Mouse (Mus musculus): ENCODE results near the gene Serbp1.

GRCm38 (mm10) chr6:67314697-67315096 is 76.7 kb downstream of the Serbp1 start:
- TF ChIP-seq CTCF (IDR thresholded peaks at IDR 0.05) (no peak), EP300 (IDR thresholded peaks at IDR 0.05) (no peak)
